Mouse (Mus musculus) CH12.LX (cell line): ENCODE data around the gene Map3k14. TPM values are rescaled to one million over a fixed set of nuclear protein-coding genes. Genes with fewer than 3 reads are reported as not detected.

Source experiments
- DNase-seq: peaks from one replicate; pipeline ENCODE4 v3.0.0-alpha.2; 2013; ENCODE audit errors: extremely low read depth
- H3K27ac ChIP-seq: 2 replicates; pipeline ENCODE4 v1.5.1; 2012; ENCODE audit warnings: low read depth, mild to moderate bottlenecking, control low read depth, moderate library complexity; ENCODE audit not compliant: insufficient read depth
- H3K27me3 ChIP-seq: replicated peaks from 2 replicates; pipeline ENCODE3; 2012; ENCODE audit warnings: inconsistent platforms
- H3K36me3 ChIP-seq, 2 experiments: replicated peaks in 1 of 2; 2 replicates each; pipeline versions ENCODE3 to v1.6.1; 2012; ENCODE audit warnings: inconsistent platforms in 1 of 2, low read length in 1 of 2, mild to moderate bottlenecking in 1 of 2, mixed read lengths in 1 of 2, moderate library complexity in 1 of 2; ENCODE audit not compliant: control insufficient read depth in 1 of 2, insufficient read depth in 1 of 2
- H3K4me1 ChIP-seq, 2 experiments: 2 replicates each; pipeline ENCODE4 v1.6.1; 2012; ENCODE audit warnings: inconsistent platforms in 1 of 2, moderate library complexity in 1 of 2; ENCODE audit not compliant: insufficient read depth in 2 of 2, control insufficient read depth in 1 of 2
- H3K4me2 ChIP-seq: 2 replicates; pipeline ENCODE4 v1.6.1; 2012; ENCODE audit warnings: low read depth, mild to moderate bottlenecking, control low read depth; ENCODE audit not compliant: poor library complexity, insufficient read depth, severe bottlenecking
- H3K4me3 ChIP-seq, 3 experiments: fragments of 150-350 bp in 1 of 3; sonication (generic) in 1 of 3; replicated peaks in 1 of 3; 2 replicates each; pipeline versions ENCODE3 to v1.5.1; 2011 to 2012; ENCODE audit warnings: low read depth in 2 of 3, low read length in 2 of 3, mild to moderate bottlenecking in 2 of 3, moderate library complexity in 2 of 3, control low read depth in 1 of 3, improper control_type of control experiment in 1 of 3, inconsistent platforms in 1 of 3, mixed read lengths in 1 of 3; ENCODE audit not compliant: poor library complexity in 1 of 3
- H3K79me2 ChIP-seq: replicated peaks from 2 replicates; pipeline ENCODE4 v1.6.1; 2012; ENCODE audit warnings: mild to moderate bottlenecking, moderate library complexity; ENCODE audit not compliant: control insufficient read depth, poor library complexity, insufficient read depth, severe bottlenecking; ENCODE audit errors: extremely low read depth
- H3K9ac ChIP-seq: 2 replicates; pipeline ENCODE4 v1.6.1; 2012; ENCODE audit warnings: low read depth, mild to moderate bottlenecking, control low read depth, moderate library complexity; ENCODE audit not compliant: insufficient read depth
- H3K9me3 ChIP-seq: replicated peaks from 2 replicates; pipeline ENCODE3; 2012; ENCODE audit warnings: low read length, inconsistent platforms, mixed read lengths
- BHLHE40 ChIP-seq: IDR thresholded peaks from 2 replicates; pipeline ENCODE4 v1.6.1; 2011; ENCODE audit warnings: mild to moderate bottlenecking, low read depth, low read length, improper control_type of control experiment
- CHD1 ChIP-seq: IDR thresholded peaks from 2 replicates; pipeline ENCODE4 v1.6.1; 2012; ENCODE audit warnings: low read depth, low read length, improper control_type of control experiment, inconsistent platforms
- CHD2 ChIP-seq: IDR thresholded peaks from 2 replicates; pipeline ENCODE4 v1.6.1; 2011; ENCODE audit warnings: low read length, improper control_type of control experiment
- CTCF ChIP-seq, 2 experiments: IDR thresholded peaks in 1 of 2; conservative IDR thresholded peaks in 1 of 2; 2 replicates each; pipeline ENCODE4 v1.5.1; 2011 to 2012; ENCODE audit warnings: low read depth in 2 of 2, low read length in 2 of 2, improper control_type of control experiment in 1 of 2, inconsistent platforms in 1 of 2, mild to moderate bottlenecking in 1 of 2, moderate library complexity in 1 of 2
- E2F4 ChIP-seq: IDR thresholded peaks from 2 replicates; pipeline ENCODE4 v1.6.1; 2011; ENCODE audit warnings: low read depth, low read length, improper control_type of control experiment; ENCODE audit not compliant: insufficient replicate concordance
- ELF1 ChIP-seq: IDR thresholded peaks from 2 replicates; pipeline ENCODE4 v1.6.1; 2014; ENCODE audit warnings: low read depth, mild to moderate bottlenecking, inconsistent platforms, low read length, improper control_type of control experiment
- EP300 ChIP-seq: IDR thresholded peaks from 2 replicates; pipeline ENCODE4 v1.6.1; 2011; ENCODE audit warnings: low read length, improper control_type of control experiment
- ETS1 ChIP-seq: conservative IDR thresholded peaks from 2 replicates; pipeline ENCODE4 v1.6.1; 2012; ENCODE audit warnings: low read depth, mild to moderate bottlenecking, inconsistent platforms, low read length, improper control_type of control experiment, moderate library complexity
- GABPA ChIP-seq: IDR thresholded peaks from 2 replicates; pipeline ENCODE4 v1.6.1; 2012; ENCODE audit warnings: low read depth, low read length, improper control_type of control experiment, inconsistent platforms; ENCODE audit not compliant: insufficient replicate concordance
- HCFC1 ChIP-seq: IDR thresholded peaks from 2 replicates; pipeline ENCODE4 v1.6.1; 2012; ENCODE audit warnings: low read depth, mild to moderate bottlenecking, inconsistent platforms, low read length, improper control_type of control experiment
- IRF4 ChIP-seq: IDR thresholded peaks from 2 replicates; pipeline ENCODE4 v1.6.1; 2014; ENCODE audit warnings: low read depth, mild to moderate bottlenecking, inconsistent platforms, low read length, improper control_type of control experiment
- JUN ChIP-seq: IDR thresholded peaks from 2 replicates; pipeline ENCODE4 v1.6.1; 2011; ENCODE audit warnings: low read depth, mild to moderate bottlenecking, low read length, improper control_type of control experiment, moderate library complexity; ENCODE audit not compliant: insufficient read depth
- JUND ChIP-seq: conservative IDR thresholded peaks from 2 replicates; pipeline ENCODE4 v1.6.1; 2011; ENCODE audit warnings: low read depth, low read length, improper control_type of control experiment
- KAT2A ChIP-seq: IDR thresholded peaks from 2 replicates; pipeline ENCODE4 v1.6.1; 2012; ENCODE audit warnings: low read length, improper control_type of control experiment, inconsistent platforms; ENCODE audit not compliant: insufficient replicate concordance
- MAFK ChIP-seq: IDR thresholded peaks from 2 replicates; pipeline ENCODE4 v1.6.1; 2011; ENCODE audit warnings: low read length, improper control_type of control experiment; ENCODE audit not compliant: insufficient replicate concordance
- MAX ChIP-seq: IDR thresholded peaks from 2 replicates; pipeline ENCODE4 v1.6.1; 2011; ENCODE audit warnings: low read length, improper control_type of control experiment
- MAZ ChIP-seq: IDR thresholded peaks from 2 replicates; pipeline ENCODE4 v1.6.1; 2012; ENCODE audit warnings: low read depth, mild to moderate bottlenecking, inconsistent platforms, low read length, improper control_type of control experiment, moderate library complexity
- MEF2A ChIP-seq: IDR thresholded peaks from 2 replicates; pipeline ENCODE4 v1.6.1; 2014; ENCODE audit warnings: low read depth, mild to moderate bottlenecking, inconsistent platforms, low read length, improper control_type of control experiment, borderline replicate concordance
- MXI1 ChIP-seq: IDR thresholded peaks from 2 replicates; pipeline ENCODE4 v1.6.1; 2011; ENCODE audit warnings: mild to moderate bottlenecking, low read depth, low read length, improper control_type of control experiment
- MYC ChIP-seq: IDR thresholded peaks from 2 replicates; pipeline ENCODE4 v1.6.1; 2011; ENCODE audit warnings: low read depth, mild to moderate bottlenecking, improper control_type of control experiment, low read length
- NELFE ChIP-seq: IDR thresholded peaks from 2 replicates; pipeline ENCODE4 v1.6.1; 2011; ENCODE audit warnings: low read depth, low read length, improper control_type of control experiment
- NRF1 ChIP-seq: IDR thresholded peaks from 2 replicates; pipeline ENCODE4 v1.6.1; 2014; ENCODE audit warnings: low read depth, mild to moderate bottlenecking, inconsistent platforms, low read length, improper control_type of control experiment, moderate library complexity
- PAX5 ChIP-seq: IDR thresholded peaks from 2 replicates; pipeline ENCODE4 v1.6.1; 2012; ENCODE audit warnings: low read length, inconsistent platforms, mixed read lengths
- POLR2A ChIP-seq: IDR thresholded peaks from 2 replicates; pipeline ENCODE4 v1.6.1; 2011; ENCODE audit warnings: low read depth, mild to moderate bottlenecking, improper control_type of control experiment, low read length
- POLR2AphosphoS2 ChIP-seq: IDR thresholded peaks from 2 replicates; pipeline ENCODE4 v1.6.1; 2011; ENCODE audit warnings: low read depth, low read length, improper control_type of control experiment
- RAD21 ChIP-seq: IDR thresholded peaks from 2 replicates; pipeline ENCODE4 v1.6.1; 2011; ENCODE audit warnings: low read depth, mild to moderate bottlenecking, low read length, improper control_type of control experiment, moderate library complexity
- RCOR1 ChIP-seq: conservative IDR thresholded peaks from 2 replicates; pipeline ENCODE4 v1.6.1; 2012; ENCODE audit warnings: low read depth, mild to moderate bottlenecking, inconsistent platforms, low read length, improper control_type of control experiment
- SIN3A ChIP-seq: IDR thresholded peaks from 2 replicates; pipeline ENCODE4 v1.6.1; 2012; ENCODE audit warnings: low read length, improper control_type of control experiment, inconsistent platforms
- SMC3 ChIP-seq: IDR thresholded peaks from 2 replicates; pipeline ENCODE4 v1.6.1; 2011; ENCODE audit warnings: low read depth, low read length, improper control_type of control experiment
- TBP ChIP-seq: conservative IDR thresholded peaks from 2 replicates; pipeline ENCODE4 v1.6.1; 2011; ENCODE audit warnings: low read depth, low read length, improper control_type of control experiment
- TCF12 ChIP-seq: IDR thresholded peaks from 2 replicates; pipeline ENCODE4 v1.6.1; 2014; ENCODE audit warnings: low read depth, mild to moderate bottlenecking, inconsistent platforms, low read length, improper control_type of control experiment
- UBTF ChIP-seq: IDR thresholded peaks from 2 replicates; pipeline ENCODE4 v1.6.1; 2012; ENCODE audit warnings: low read depth, mild to moderate bottlenecking, inconsistent platforms, low read length, improper control_type of control experiment, moderate library complexity
- USF1 ChIP-seq: IDR thresholded peaks from 2 replicates; pipeline ENCODE4 v1.6.1; 2014; ENCODE audit warnings: low read depth, mild to moderate bottlenecking, inconsistent platforms, low read length, improper control_type of control experiment
- USF2 ChIP-seq: conservative IDR thresholded peaks from 2 replicates; pipeline ENCODE4 v1.6.1; 2011; ENCODE audit warnings: low read depth, low read length, improper control_type of control experiment
- ZC3H11A ChIP-seq: IDR thresholded peaks from 2 replicates; pipeline ENCODE4 v1.6.1; 2012; ENCODE audit warnings: low read depth, mild to moderate bottlenecking, inconsistent platforms, low read length, improper control_type of control experiment
- ZKSCAN1 ChIP-seq: IDR thresholded peaks from 2 replicates; pipeline ENCODE4 v1.6.1; 2012; ENCODE audit warnings: low read depth, inconsistent platforms, low read length, improper control_type of control experiment, borderline replicate concordance
- ZMIZ1 ChIP-seq: IDR thresholded peaks from 2 replicates; pipeline ENCODE4 v1.6.1; 2012; ENCODE audit warnings: low read depth, mild to moderate bottlenecking, inconsistent platforms, low read length, improper control_type of control experiment
- ZNF384 ChIP-seq: IDR thresholded peaks from 2 replicates; pipeline ENCODE4 v1.6.1; 2012; ENCODE audit warnings: low read depth, low read length, improper control_type of control experiment, inconsistent platforms
- dilution Hi-C: fragments of 300-500 bp; cut with MboI; formaldehyde crosslinking; loops from 2 replicates; pipeline ENCODE4 v1.14.3; 2020; ENCODE audit warnings: low sequenced_read_pairs; ENCODE audit not compliant: extremely low pct_unique_long_range_greater_than_20kb, extremely low pct_ligation_motif_present
- in situ Hi-C: fragments of 300-500 bp; cut with MboI; formaldehyde crosslinking; loops from 3 replicates; pipeline ENCODE4 v1.14.3; 2019; ENCODE audit warnings: low sequenced_read_pairs, low pct_ligation_motif_present, low pct_unique_long_range_greater_than_20kb, mixed read lengths
- polyA plus RNA-seq: library from polyadenylated mRNA; unstranded; fragments of >175 nt; gene quantifications from 2 replicates; pipeline ENCODE4 v1.2.1, GENCODE M21; 2012; ENCODE audit warnings: low read depth; ENCODE audit not compliant: insufficient read length
- total RNA-seq, 2 experiments: library from RNA; depleted of rRNA; stranded (reverse); fragments of 300-350 nt in 1 of 2; fragments of >200 nt in 1 of 2; gene quantifications; 2 replicates each; pipeline ENCODE4 v1.2.3; 2012 to 2014

The Map3k14 gene
- total and polyA plus RNA-seq, 3 experiments: 4.5 to 11.2 (median 9.9) TPM

GRCm38 (mm10) chr11:103175688-103176442 is 91.4 kb downstream of the Map3k14 start:
- Histone ChIP-seq H3K27me3 (no peaks in the 10 kb centered on the region), H3K79me2 (peaks cover 78% of the 10 kb centered on the region), H3K4me1 (peaks cover 34 to 86% of the 10 kb centered on the region in 2 experiments), H3K27ac (peak overlapping the region; percentile 99), H3K4me3 (peak overlapping the region; percentile 23 to 54 (median 25)), H3K9me3 (no peaks in the 10 kb centered on the region), H3K4me2 (peak overlapping the region; percentile 93), H3K9ac (peak overlapping the region; percentile 55), H3K36me3 (peaks cover 16 to 24% of the 10 kb centered on the region in 2 experiments)
- peak; percentile 82 for DNase-seq
- peak; percentile 79 for TF ChIP-seq NELFE
- TF ChIP-seq IRF4: peak; percentile 83
- no peak for TF ChIP-seq CHD1
- TF ChIP-seq PAX5: no peak
- peak; percentile 88; the same call in 1 of the 2 replicates for TF ChIP-seq MXI1
- peak; percentile 70 for TF ChIP-seq MAX
- no peak for TF ChIP-seq SMC3
- peak; percentile 79 for TF ChIP-seq MYC
- TF ChIP-seq HCFC1: no peak
- no peak; the same call in 1 of the 2 replicates for TF ChIP-seq ZMIZ1
- TF ChIP-seq MAZ: no peak; the same call in 1 of the 2 replicates
- TF ChIP-seq USF1: no peak
- peak; percentile 97 for TF ChIP-seq TCF12
- peak; percentile 90 for TF ChIP-seq ETS1
- TF ChIP-seq RAD21: no peak; the same call in 1 of the 2 replicates
- 0 out of 2 replicates have a peak, but pooled peaks have one; percentile 15 for TF ChIP-seq JUND
- no peak; the same call in 1 of the 2 replicates for TF ChIP-seq ELF1
- no peak for TF ChIP-seq ZC3H11A
- 0 out of 2 replicates have a peak, but pooled peaks have one; percentile 29 for TF ChIP-seq ZNF384
- TF ChIP-seq CHD2: peak; percentile 67; the same call in 1 of the 2 replicates
- TF ChIP-seq MEF2A: peak; percentile 87
- TF ChIP-seq POLR2AphosphoS2: peak; percentile 28; the same call in 1 of the 2 replicates
- TF ChIP-seq POLR2A: peak; percentile 84
- no peak for TF ChIP-seq E2F4
- peak; percentile 81 for TF ChIP-seq BHLHE40
- no peak for TF ChIP-seq USF2
- TF ChIP-seq RCOR1: no peak
- peak; percentile 11; the same call in 1 of the 2 replicates for TF ChIP-seq JUN
- TF ChIP-seq UBTF: no peak
- peak; percentile 79 for TF ChIP-seq TBP
- 0 out of 2 replicates have a peak, but pooled peaks have one; percentile 59 for TF ChIP-seq KAT2A
- peak; percentile 58 for TF ChIP-seq NRF1
- TF ChIP-seq ZKSCAN1: no peak
- peak; percentile 94 for TF ChIP-seq SIN3A
- no peak for TF ChIP-seq MAFK
- no peak for TF ChIP-seq GABPA
- peak; percentile 66 for TF ChIP-seq EP300
- no peak for TF ChIP-seq CTCF (conservative IDR thresholded peaks at IDR 0.05 in 1 of 2, IDR thresholded peaks at IDR 0.05 in 1 of 2; ENCODE audit: low read depth in 2 of 2, low read length in 2 of 2)
- dilution Hi-C loops: no loop called here
- in situ Hi-C loops: no loop called here
